Mouse (Mus musculus) v-Abl transformed pro-B cells (cell line): ENCODE measurements around the gene Atrip.

Experiments
- in situ Hi-C, 2 experiments: fragments of 400-800 bp; cut with MboI; formaldehyde crosslinking; loops; one replicate each; pipeline ENCODE4 v1.15.1; 2025; ENCODE audit not compliant: unreplicated experiment in 2 of 2

Atrip gene

GRCm38 (mm10) chr9:109049316-109049715, 24.6 kb downstream of the Atrip start:
- in situ Hi-C loops: loop anchor here (5.0 kb wide), 2 partner anchors 68 to 73 kb away; no protein-coding TSS in a partner anchor

DNA sequence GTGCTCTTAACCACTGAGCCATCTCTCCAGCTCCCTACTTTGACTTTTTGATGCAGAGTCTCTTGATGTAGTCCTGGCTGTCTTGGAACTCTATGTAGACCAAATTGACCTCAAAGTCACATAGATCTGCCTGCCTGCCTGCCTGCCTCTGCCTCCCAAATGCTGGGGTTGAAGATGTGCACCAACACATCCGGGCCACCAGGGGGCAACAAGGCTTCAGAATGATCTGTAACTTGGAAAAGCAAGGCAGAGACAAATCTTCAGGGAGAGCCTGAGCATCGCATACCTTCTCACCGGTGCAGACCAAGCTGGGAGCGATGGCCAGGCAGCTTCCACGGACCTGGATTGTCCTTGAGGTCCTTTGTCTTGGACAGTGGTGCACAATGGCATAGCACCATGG, 27.6 kb downstream of the Atrip start:
- in situ Hi-C loops: loop anchor here (5.0 kb wide), 2 partner anchors 71 to 76 kb away; no protein-coding TSS in a partner anchor

DNA sequence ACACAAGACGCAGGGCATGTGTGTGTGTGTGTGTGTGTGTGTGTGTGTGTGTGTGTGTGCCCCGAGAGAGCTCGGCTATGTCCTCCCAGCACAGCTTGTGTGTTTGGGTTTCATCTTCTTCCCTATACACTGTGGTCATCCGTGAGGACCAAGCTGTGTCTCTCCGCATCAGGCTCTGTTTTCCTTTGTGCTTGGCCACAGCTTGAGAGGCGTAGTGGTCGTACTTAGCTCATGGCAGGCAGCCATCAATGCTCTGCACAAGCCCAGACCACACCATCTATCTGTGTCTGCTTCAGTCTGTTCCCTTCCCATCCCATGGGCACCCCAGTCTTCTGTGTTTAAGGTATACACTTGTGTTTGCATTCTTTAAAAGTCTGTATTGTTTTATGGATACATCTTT, 32.6 kb downstream of the Atrip start:
- in situ Hi-C loops: no loop called here

DNA sequence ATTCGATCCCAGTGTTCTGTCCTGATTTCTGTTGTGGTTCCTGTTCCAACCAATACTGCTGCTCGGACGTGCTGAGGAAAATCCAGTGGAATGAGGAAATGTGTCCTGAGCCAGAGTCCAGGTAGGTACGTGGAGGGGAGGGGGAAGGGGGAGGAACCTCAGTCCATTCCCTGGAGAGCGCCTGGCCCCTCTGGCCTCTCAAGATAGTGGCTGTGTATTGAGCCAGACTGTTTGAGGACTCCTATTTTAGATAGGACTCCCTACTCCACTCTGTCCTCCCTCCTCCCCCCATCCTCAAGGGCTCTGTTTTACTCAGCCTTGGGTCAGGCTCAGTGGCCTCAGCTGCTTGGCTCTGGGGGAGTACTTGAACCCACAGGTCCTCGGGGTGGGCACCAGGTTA, 33.0 kb downstream of the Atrip start:
- in situ Hi-C loops: no loop called here

DNA sequence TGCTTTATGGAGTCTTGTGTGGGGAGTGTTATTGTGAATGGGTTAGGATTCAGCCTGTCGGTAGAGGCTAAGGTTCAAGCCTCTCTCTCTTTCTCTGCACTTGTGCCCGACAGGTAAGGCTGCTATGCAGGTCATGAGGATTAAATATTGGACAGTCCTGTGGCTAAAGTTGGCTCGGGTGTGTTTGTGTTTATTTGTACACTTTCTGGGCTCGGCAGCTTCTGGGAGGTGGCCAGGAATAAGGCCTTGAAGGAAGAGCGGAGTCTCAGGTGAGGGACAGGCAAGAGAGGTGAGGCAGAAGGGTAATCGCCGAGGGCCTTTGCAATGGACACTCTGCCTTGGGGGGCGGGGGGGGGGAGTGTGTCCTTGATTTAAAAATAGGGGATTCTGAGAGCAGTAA, 33.7 kb downstream of the Atrip start:
- in situ Hi-C loops: no loop called here

DNA sequence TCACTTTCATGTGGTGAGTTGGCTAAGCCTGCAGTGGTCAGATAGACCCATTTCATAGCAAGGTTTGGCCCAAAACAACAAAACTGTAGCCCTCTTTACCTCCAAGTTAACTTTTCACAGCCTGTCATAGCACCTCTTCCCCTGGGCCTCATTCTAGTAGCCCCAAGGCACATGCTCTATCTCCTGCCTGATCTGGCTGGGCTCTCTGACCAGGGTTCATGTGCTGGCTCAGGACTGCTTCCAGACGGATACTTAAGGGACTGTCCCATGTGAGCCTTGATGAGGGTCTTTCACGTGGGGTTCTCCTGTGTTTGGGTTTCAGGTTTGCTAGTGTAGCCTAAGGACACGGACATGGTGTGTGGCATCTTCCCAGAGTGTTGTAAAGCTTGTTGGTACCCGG, 34.2 kb downstream of the Atrip start:
- in situ Hi-C loops: no loop called here

GRCm38 (mm10) chr9:109038901-109039364, 35.0 kb downstream of the Atrip start:
- in situ Hi-C loops: no loop called here

DNA sequence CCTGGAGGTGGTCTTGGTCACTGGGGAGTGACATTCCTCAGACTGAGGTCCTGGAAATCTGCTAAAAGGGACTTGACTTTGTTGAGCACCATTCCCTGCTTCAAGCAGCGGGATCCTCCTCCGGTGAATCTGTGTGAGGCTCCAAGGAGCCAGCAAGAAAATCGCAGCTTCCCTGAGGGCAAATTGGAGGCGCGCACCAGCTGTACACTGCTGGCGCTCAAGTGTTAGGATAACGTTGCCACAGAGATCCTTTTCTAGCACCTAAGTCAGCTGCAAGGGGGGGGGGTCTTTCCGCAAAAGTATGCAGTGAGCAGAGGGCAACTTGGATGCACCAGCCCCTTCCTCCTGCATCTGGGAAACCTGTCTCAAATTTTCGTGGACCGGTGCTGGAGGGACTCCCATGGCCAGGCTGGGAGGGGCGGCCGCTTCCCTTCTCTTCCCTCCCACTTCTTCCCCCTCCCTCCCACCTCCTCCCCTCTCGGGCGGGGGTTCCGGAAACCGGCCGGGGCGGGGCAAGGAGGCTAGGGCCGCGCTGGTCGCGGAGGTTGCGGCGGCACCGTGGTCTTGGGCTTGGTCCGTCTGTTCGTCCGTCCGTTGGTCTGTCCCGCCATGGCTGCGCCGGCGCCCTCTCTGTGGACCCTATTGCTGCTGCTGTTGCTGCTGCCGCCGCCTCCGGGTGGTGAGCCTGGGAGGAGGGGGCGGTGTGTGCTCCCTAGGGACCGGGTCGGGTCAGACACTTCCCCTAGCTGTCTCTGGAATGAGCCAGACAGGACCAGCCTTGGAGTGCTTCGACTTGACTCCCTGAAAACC, 35.6 kb downstream of the Atrip start, which contains the start of gene Shisa5:
Gene Shisa5, plus strand, starts transcription at position 480 of the 810 bp plus-strand sequence.
- in situ Hi-C loops: no loop called here

GRCm38 (mm10) chr9:109032435-109032834, 41.5 kb downstream of the Atrip start:
- in situ Hi-C loops: no loop called here

GRCm38 (mm10) chr9:109031686-109032085, 42.2 kb downstream of the Atrip start:
- in situ Hi-C loops: no loop called here

DNA sequence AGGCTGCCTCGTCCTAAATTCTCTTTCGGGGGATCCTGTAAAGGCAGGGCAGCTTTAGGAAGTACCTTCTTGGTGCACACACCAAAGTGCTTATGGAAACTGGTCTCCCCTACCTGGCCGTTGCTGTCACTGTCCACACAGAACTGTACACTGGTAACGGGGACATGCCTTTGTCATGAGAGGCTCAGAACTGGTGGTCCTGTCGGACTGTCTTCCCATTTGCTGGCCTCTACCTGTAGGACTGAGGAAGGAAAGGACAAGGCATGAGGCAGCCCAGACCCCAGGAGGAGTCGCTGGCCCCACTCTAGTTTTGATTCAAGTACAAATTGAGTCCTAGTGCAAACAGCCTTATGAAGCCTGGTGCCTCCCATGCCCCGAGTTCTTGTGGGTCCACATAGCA, 42.9 kb downstream of the Atrip start:
- in situ Hi-C loops: no loop called here

DNA sequence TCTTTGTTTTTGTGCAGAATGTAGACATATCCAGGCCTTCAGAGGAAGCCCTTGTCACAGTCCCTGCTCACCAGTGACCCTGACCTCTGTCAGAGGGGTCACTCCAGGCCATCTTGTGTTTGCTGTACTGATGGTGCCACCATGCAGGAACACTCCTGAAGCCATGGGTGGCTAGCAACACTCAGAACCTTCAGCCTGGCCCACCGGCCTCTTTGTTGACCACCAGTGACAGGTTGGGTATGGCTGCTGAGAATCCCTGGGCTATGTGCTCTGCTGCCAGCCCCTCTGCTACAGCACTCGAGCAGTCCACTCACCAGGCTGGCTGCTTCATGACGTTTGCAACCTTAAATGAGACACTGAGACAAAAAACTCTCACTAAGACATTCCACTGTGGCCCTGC, 43.6 kb downstream of the Atrip start:
- in situ Hi-C loops: no loop called here

DNA sequence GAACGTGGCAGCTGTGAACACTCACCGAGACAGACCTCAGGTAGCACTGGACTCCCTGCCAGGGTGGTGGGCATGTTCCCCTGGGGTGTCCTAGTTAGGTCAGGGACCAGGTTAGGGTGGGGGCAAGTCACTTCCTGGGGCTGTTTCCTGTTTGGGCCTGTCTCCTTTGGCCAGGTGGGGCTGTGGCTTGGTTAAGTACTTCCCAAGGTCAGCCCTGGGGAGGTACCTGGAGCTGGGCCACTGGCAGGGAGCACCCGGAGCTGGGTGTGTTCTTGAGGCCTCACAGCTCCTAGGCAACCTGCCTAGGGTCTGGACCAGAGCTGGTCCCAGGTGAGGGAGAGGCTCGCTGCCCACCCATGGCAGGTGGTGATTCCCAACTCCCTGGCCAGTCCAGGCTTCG, 45.0 kb downstream of the Atrip start:
- in situ Hi-C loops: no loop called here

- in situ Hi-C loops: no loop called here
Observed at GRCm38 (mm10) chr9:109028421-109028820, 45.5 kb downstream of the Atrip start.

DNA sequence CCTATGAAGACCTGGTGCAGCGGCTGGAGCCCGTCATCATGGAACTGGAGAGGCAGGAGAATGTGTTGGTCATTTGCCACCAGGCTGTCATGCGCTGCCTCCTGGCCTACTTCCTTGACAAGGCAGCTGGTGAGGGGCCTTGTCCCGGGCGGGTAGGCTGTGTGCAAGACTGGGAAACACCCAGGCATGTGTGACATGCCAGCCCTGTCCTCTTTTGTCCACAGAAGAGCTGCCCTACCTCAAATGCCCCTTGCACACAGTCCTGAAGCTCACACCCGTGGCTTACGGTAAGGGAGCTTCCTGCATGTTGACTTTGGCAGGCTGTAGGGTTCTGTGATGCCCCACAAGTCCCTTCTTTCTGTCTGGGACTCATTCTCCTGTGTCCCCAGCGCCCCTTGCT, 46.4 kb downstream of the Atrip start:
- in situ Hi-C loops: no loop called here

DNA sequence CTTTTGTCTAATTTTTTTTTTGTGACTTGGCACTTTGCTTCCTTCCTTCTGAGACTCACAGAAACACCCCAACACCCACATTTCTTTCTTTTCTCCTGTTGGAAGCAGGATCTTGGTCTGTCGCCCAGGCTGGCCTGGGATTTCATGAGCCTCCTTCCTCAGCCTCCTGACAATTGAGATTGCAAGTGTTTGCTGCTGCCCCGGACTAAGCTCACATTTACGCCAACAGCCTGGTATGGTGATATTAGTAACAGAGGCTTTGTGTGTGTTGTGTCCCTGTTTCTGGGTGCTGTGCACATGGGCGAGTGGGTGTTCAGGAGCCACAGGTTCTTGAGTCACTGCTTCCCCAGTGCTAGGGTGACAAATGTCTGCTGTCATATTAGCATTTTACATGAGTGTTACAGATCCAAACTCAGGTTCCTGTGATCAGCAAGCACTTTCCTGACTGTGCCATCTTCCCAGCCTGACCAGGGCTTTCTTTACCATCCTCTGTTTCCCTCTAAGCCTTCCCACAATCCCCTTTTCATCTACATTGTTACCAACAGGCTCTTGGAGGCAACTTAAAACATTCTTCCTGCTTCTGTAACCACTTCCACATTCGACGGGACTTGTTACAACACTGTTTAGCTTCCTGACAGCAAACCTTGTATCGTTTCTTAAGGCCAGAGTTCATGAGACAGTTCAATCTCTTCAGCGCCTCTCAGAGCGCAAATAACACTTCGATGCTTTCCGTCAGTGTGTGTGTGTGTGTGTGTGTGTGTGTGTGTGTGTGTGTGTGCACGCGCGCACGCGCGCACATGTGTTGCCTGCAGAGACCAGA, 50.8 kb downstream of the Atrip start:
- in situ Hi-C loops: no loop called here

GRCm38 (mm10) chr9:109021428-109021827, 52.5 kb downstream of the Atrip start:
- in situ Hi-C loops: no loop called here

DNA sequence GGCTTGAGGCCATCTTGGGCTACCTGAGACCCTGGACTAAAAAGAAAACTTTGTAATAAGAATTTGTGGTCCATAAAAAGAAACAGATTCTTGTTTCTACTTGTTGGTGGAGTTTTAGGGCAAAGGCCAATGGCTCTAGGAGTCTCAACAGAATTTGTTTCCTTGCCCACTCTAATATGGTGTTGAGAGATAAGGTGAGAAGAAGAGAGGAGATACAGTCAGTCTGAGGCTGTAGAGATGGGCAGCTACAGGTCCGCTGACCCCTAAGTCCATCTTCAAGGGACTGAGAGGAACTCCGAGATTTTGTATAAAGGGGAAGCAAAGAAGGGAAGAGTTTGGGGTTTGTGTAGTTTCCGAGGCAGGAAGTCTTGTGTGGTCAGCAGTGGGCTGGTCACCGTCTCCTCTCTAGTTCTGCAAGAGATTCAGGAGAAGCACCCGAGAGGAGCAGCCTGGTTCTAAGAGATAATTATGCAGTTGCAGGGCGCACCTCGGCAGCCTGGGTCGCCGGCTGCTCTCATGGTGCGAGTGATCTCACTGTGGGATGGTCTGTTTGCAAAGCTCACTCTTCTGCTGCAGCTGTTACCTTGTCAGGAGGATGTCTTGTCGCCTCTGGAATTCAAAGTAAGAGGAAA, 56.8 kb downstream of the Atrip start:
- in situ Hi-C loops: no loop called here

DNA sequence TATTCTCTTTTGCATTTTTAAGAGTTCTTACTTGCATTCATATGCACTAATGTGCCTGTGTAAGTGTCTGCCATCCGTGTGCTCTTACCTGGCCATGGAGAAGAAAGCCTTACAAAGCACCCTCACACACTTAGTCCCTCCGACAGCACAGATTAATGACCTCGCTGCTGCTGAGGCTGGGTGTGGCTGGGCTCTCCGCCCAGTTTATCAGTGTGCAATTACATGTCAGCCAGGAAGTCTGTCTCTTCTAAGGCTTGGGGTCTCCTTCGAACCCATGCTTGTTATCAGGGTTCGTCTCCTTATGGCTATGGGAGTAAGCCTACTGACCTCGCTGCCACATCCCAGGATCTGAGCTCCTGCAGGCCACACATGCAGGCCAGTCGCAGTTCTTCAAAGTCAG, 58.5 kb downstream of the Atrip start:
- in situ Hi-C loops: no loop called here

DNA sequence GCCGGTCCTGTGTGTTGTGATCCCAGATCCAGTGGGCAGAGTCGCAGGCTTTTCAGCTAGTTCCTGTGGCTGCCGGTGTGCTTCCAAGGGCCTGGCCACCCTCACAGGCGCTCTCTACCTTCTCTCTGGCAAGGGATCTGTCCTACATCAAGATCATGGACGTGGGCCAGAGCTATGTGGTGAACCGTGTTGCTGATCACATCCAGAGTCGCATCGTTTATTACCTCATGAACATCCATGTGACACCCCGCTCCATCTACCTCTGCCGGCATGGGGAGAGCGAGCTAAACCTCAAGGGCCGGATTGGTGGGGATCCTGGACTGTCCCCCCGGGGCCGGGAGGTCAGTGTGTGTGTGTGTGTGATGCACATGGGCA, 63.6 kb downstream of the Atrip start:
- in situ Hi-C loops: no loop called here
